Mouse (Mus musculus) embryonic facial prominence, embryonic 10.5 days (tissue): Measurements from ENCODE around the gene Haus5. TPM values are rescaled to one million over a fixed set of nuclear protein-coding genes. Genes with fewer than 3 reads are reported as not detected.
A peak's percentile ranks its signal among the peaks of the same experiment; 100 is the strongest.

Experiments used
- DNase-seq: peaks from one replicate; pipeline ENCODE4 v3.0.0-alpha.2; 2017; ENCODE audit warnings: low spot score
- H3K27ac ChIP-seq: fragments of 300-500 bp; sonication (generic); replicated peaks from 2 replicates; pipeline ENCODE4 v1.5.1; 2016; ENCODE audit warnings: mild to moderate bottlenecking
- H3K27me3 ChIP-seq: fragments of 300-500 bp; sonication (generic); replicated peaks from 2 replicates; pipeline ENCODE4 v1.6.1; 2016; ENCODE audit warnings: low read depth, mild to moderate bottlenecking; ENCODE audit not compliant: poor library complexity, severe bottlenecking
- H3K36me3 ChIP-seq: fragments of 300-500 bp; sonication (generic); replicated peaks from 2 replicates; pipeline ENCODE4 v1.6.1; 2016; ENCODE audit warnings: mild to moderate bottlenecking, moderate library complexity
- H3K4me1 ChIP-seq: fragments of 300-500 bp; sonication (generic); 2 replicates; pipeline ENCODE4 v1.6.1; 2016
- H3K4me3 ChIP-seq: fragments of 300-500 bp; sonication (generic); 2 replicates; pipeline ENCODE4 v1.5.1; 2016; ENCODE audit warnings: mild to moderate bottlenecking, moderate library complexity
- H3K9me3 ChIP-seq: fragments of 300-500 bp; sonication (generic); 2 replicates; pipeline ENCODE4 v1.6.1; 2016; ENCODE audit warnings: mild to moderate bottlenecking
- WGBS: fragments of 180-500 bp; shearing (Covaris S2); methylation state at CpG from one replicate; pipeline ENCODE4 v1.1.7; 2016; 5-methylcytosine and 5-hydroxymethylcytosine counted together
- polyA plus RNA-seq: library from polyadenylated mRNA; unstranded; fragments of >200 nt; fragmentation: Nextera tagmentation; extraction: Ambion mirVana; gene quantifications from 2 replicates; pipeline ENCODE4 v1.2.1, GENCODE M21; 2016

Haus5 gene
- 79.6 and 80.3 TPM in 2 replicates for polyA plus RNA-seq

- Histone ChIP-seq H3K9me3 (no peaks in the 10 kb centered on the region), H3K4me3 (peak within 1 kb of the TSS; percentile 84), H3K27me3 (0 out of 2 replicates have a peak, but pooled peaks cover 4% of the 10 kb centered on the region), H3K36me3 (peaks cover 32% of the 10 kb centered on the region), H3K4me1 (peaks cover 14% of the 10 kb centered on the region), H3K27ac (peak within 1 kb of the TSS; percentile 86)
- DNase-seq = peak; percentile 91
- WGBS = under 1% methylated on average over 34 of the region's 34 CpGs
Observed at GRCm38 (mm10) chr7:30664529-30665200, at the start of gene Haus5. Gene Haus5, minus strand, starts transcription at chr7:30664994.

- WGBS = 86% methylated on average over 3 of the region's 3 CpGs
- Histone ChIP-seq H3K4me3 (no peak within 1 kb of the TSS), H3K4me1 (peaks cover 3% of the 10 kb centered on the region), H3K27me3 (peaks cover 23% of the 10 kb centered on the region), H3K36me3 (no peaks in the 10 kb centered on the region), H3K9me3 (no peaks in the 10 kb centered on the region), H3K27ac (no peak within 1 kb of the TSS)
- no peak for DNase-seq
Observed at GRCm38 (mm10) chr7:30711942-30712341, 47.1 kb upstream of the Haus5 start, which contains the start of gene Atp4a. Gene Atp4a, plus strand, starts transcription at chr7:30712209.

- H3K4me3 ChIP-seq = no peak overlapping the region
- H3K9me3 ChIP-seq = no peaks in the 10 kb centered on the region
- H3K4me1 ChIP-seq = no peaks in the 10 kb centered on the region
- no peak overlapping the region for H3K27ac ChIP-seq
- no peaks in the 10 kb centered on the region for H3K27me3 ChIP-seq
- DNase-seq = no peak
- H3K36me3 ChIP-seq = no peaks in the 10 kb centered on the region
- 97% methylated on average over 1 of the region's 1 CpGs for WGBS
Observed at GRCm38 (mm10) chr7:30707441-30707840, 42.6 kb upstream of the Haus5 start.

GRCm38 (mm10) chr7:30706214-30706882 is 41.6 kb upstream of the Haus5 start:
- H3K27me3 ChIP-seq = no peaks in the 10 kb centered on the region
- 79% methylated on average over 8 of the region's 8 CpGs for WGBS
- H3K27ac ChIP-seq = no peak overlapping the region
- no peaks in the 10 kb centered on the region for H3K4me1 ChIP-seq
- no peak overlapping the region for H3K4me3 ChIP-seq
- no peaks in the 10 kb centered on the region for H3K36me3 ChIP-seq
- no peaks in the 10 kb centered on the region for H3K9me3 ChIP-seq
- DNase-seq = no peak

GRCm38 (mm10) chr7:30698589-30698988 is 33.8 kb upstream of the Haus5 start, which contains the start of gene 2200002J24Rik:
Gene 2200002J24Rik, plus strand, starts transcription at chr7:30698926.
- peak; percentile 30 for DNase-seq
- WGBS = 39% methylated on average over 9 of the region's 9 CpGs
- Histone ChIP-seq H3K36me3 (no peaks in the 10 kb centered on the region), H3K4me3 (no peak within 1 kb of the TSS), H3K9me3 (no peaks in the 10 kb centered on the region), H3K4me1 (no peaks in the 10 kb centered on the region), H3K27ac (no peak within 1 kb of the TSS), H3K27me3 (no peaks in the 10 kb centered on the region)

GRCm38 (mm10) chr7:30698101-30698500 is 33.3 kb upstream of the Haus5 start:
- Histone ChIP-seq H3K9me3 (no peaks in the 10 kb centered on the region), H3K4me3 (no peak overlapping the region), H3K27me3 (no peaks in the 10 kb centered on the region), H3K4me1 (no peaks in the 10 kb centered on the region), H3K36me3 (no peaks in the 10 kb centered on the region), H3K27ac (no peak overlapping the region)
- 70% methylated on average over 5 of the region's 5 CpGs for WGBS
- no peak for DNase-seq

- 75% methylated on average over 6 of the region's 6 CpGs for WGBS
- DNase-seq = peak; percentile 9
- no peak overlapping the region for H3K4me3 ChIP-seq
- H3K36me3 ChIP-seq = no peaks in the 10 kb centered on the region
- no peak overlapping the region for H3K27ac ChIP-seq
- H3K9me3 ChIP-seq = no peaks in the 10 kb centered on the region
- H3K27me3 ChIP-seq = peaks cover 25% of the 10 kb centered on the region
- no peaks in the 10 kb centered on the region for H3K4me1 ChIP-seq
Observed at GRCm38 (mm10) chr7:30688325-30688724, 23.5 kb upstream of the Haus5 start.

- H3K36me3 ChIP-seq = no peaks in the 10 kb centered on the region
- H3K27ac ChIP-seq = no peak overlapping the region
- WGBS = 79% methylated on average over 2 of the region's 2 CpGs
- no peak overlapping the region for H3K4me3 ChIP-seq
- no peaks in the 10 kb centered on the region for H3K4me1 ChIP-seq
- peaks cover 24% of the 10 kb centered on the region for H3K27me3 ChIP-seq
- DNase-seq = no peak
- H3K9me3 ChIP-seq = no peaks in the 10 kb centered on the region
Observed at GRCm38 (mm10) chr7:30683425-30683824, 18.6 kb upstream of the Haus5 start.

GRCm38 (mm10) chr7:30681897-30682296 is 17.1 kb upstream of the Haus5 start:
- WGBS = 68% methylated on average over 5 of the region's 5 CpGs
- no peaks in the 10 kb centered on the region for H3K36me3 ChIP-seq
- no peak overlapping the region for H3K4me3 ChIP-seq
- no peak overlapping the region for H3K27ac ChIP-seq
- peaks cover 8% of the 10 kb centered on the region for H3K27me3 ChIP-seq
- no peaks in the 10 kb centered on the region for H3K9me3 ChIP-seq
- H3K4me1 ChIP-seq = no peaks in the 10 kb centered on the region
- no peak for DNase-seq

GRCm38 (mm10) chr7:30678263-30678975 is 13.6 kb upstream of the Haus5 start:
- Histone ChIP-seq H3K27me3 (no peaks in the 10 kb centered on the region), H3K9me3 (no peaks in the 10 kb centered on the region), H3K4me1 (no peaks in the 10 kb centered on the region), H3K27ac (no peak overlapping the region), H3K36me3 (no peaks in the 10 kb centered on the region), H3K4me3 (no peak overlapping the region)
- 67% methylated on average over 5 of the region's 5 CpGs for WGBS
- no peak for DNase-seq

- Histone ChIP-seq H3K4me3 (no peak within 1 kb of the TSS), H3K27me3 (0 out of 2 replicates have a peak, but pooled peaks cover 4% of the 10 kb centered on the region), H3K4me1 (no peaks in the 10 kb centered on the region), H3K36me3 (no peaks in the 10 kb centered on the region), H3K27ac (no peak within 1 kb of the TSS), H3K9me3 (no peaks in the 10 kb centered on the region)
- no peak for DNase-seq
- WGBS = 66% methylated on average over 9 of the region's 9 CpGs
Observed at GRCm38 (mm10) chr7:30671480-30671879, 6.7 kb upstream of the Haus5 start, which contains the start of gene Pmis2. Gene Pmis2, minus strand, starts transcription at chr7:30671605.

- Histone ChIP-seq H3K27me3 (0 out of 2 replicates have a peak, but pooled peaks cover 4% of the 10 kb centered on the region), H3K4me3 (no peak overlapping the region), H3K36me3 (no peaks in the 10 kb centered on the region), H3K9me3 (no peaks in the 10 kb centered on the region), H3K4me1 (peaks cover 9% of the 10 kb centered on the region), H3K27ac (no peak overlapping the region)
- DNase-seq = no peak
- WGBS = 44% methylated on average over 3 of the region's 3 CpGs
Observed at GRCm38 (mm10) chr7:30669229-30669628, 4.4 kb upstream of the Haus5 start.
